Mouse (Mus musculus) kidney, adult 2 months (tissue): ENCODE measurements at regions not wholly inside any gene's neighbourhood (a gene's known extent, or its start where the extent isn't known, plus 50 kb on each side); places are given as distances from the start of the nearest gene placed in this dataset.

ENCODE experiments used
- CTCF ChIP-seq: fragments of 200-500 bp; conservative IDR thresholded peaks from 2 replicates; pipeline ENCODE4 v1.5.1; 2011; ENCODE audit warnings: low read depth, mild to moderate bottlenecking, control low read depth, low read length, moderate library complexity, mixed read lengths; ENCODE audit not compliant: insufficient read depth, insufficient read length
- POLR2A ChIP-seq: fragments of 200-500 bp; IDR thresholded peaks from one replicate; pipeline ENCODE4 v1.6.1; 2011; ENCODE audit warnings: low read depth, low read length, control low read depth

GRCm38 (mm10) chr2:75208821-75209758 is 383.5 kb downstream of the Mtx2 start:
- TF ChIP-seq CTCF, result no peak
- TF ChIP-seq POLR2A, result no peak
